Mouse (Mus musculus): ENCODE measurements around the gene Hspa5. TPM values are rescaled to one million over a fixed set of nuclear protein-coding genes. Genes with fewer than 3 reads are reported as not detected.
"Not testable (repeated sequence)": the region's sequence is repeated elsewhere in the genome, so short reads cannot be mapped to it uniquely, and the experiment has no call there.

Gene Hspa5
- polyA plus RNA-seq, 1 experiment from 2014 or later: 852 TPM

- Histone ChIP-seq H3K4me3 (peak overlapping the region; percentile 99), H3K4me1 (peaks cover 9% of the 10 kb centered on the region), H3K9me3 (replicated peaks) (no peaks in the 10 kb centered on the region), H3K36me3 (no peaks in the 10 kb centered on the region), H3K27ac (peak overlapping the region; percentile 98), H3K27me3 (ENCODE audit: low read depth, poor library complexity, severe bottlenecking) (no peaks in the 10 kb centered on the region)
- WGBS: under 1% methylated on average over 106 of the region's 106 CpGs
- peak; percentile 93 for DNase-seq (ENCODE audit: low spot score)
Measured at GRCm38 (mm10) chr2:34753811-34754550, 17.8 kb upstream of the Hspa5 start.

GRCm38 (mm10) chr2:34754551-34755358, 17.0 kb upstream of the Hspa5 start, which contains the start of gene Gapvd1:
TSS of gene Gapvd1 (minus strand) at chr2:34755232.
- Histone ChIP-seq H3K9me3 (replicated peaks) (no peaks in the 10 kb centered on the region), H3K4me3 (peak within 1 kb of the TSS; percentile 99), H3K4me1 (peaks cover 9% of the 10 kb centered on the region), H3K36me3 (no peaks in the 10 kb centered on the region), H3K27me3 (ENCODE audit: low read depth, poor library complexity, severe bottlenecking) (no peaks in the 10 kb centered on the region), H3K27ac (peak within 1 kb of the TSS; percentile 98)
- DNase-seq (ENCODE audit: low spot score): peak; percentile 42
- WGBS: 2% methylated on average over 14 of the region's 14 CpGs

GRCm38 (mm10) chr2:34757341-34757740, 14.4 kb upstream of the Hspa5 start:
- 79% methylated on average over 1 of the region's 1 CpGs for WGBS
- no peak overlapping the region for H3K27ac ChIP-seq

GRCm38 (mm10) chr2:34761272-34761671, 10.5 kb upstream of the Hspa5 start:
- DNase-seq (ENCODE audit: low spot score); H3K4me3 ChIP-seq; H3K27ac ChIP-seq; H3K36me3 ChIP-seq; H3K9me3 ChIP-seq (replicated peaks); H3K4me1 ChIP-seq; H3K27me3 ChIP-seq (ENCODE audit: low read depth, poor library complexity, severe bottlenecking): not testable (repeated sequence)
- 93% methylated on average over 5 of the region's 5 CpGs for WGBS

More at GRCm38 (mm10) chr2:34757341-34757740, 14.4 kb upstream of the Hspa5 start:
- DNase-seq (ENCODE audit: low spot score): no peak
- Histone ChIP-seq H3K4me1 (peaks cover 9% of the 10 kb centered on the region), H3K36me3 (no peaks in the 10 kb centered on the region), H3K27me3 (ENCODE audit: low read depth, poor library complexity, severe bottlenecking) (no peaks in the 10 kb centered on the region), H3K9me3 (replicated peaks) (no peaks in the 10 kb centered on the region), H3K4me3 (no peak overlapping the region)

GRCm38 (mm10) chr2:34762174-34762573, 9.6 kb upstream of the Hspa5 start:
- no peak for DNase-seq (ENCODE audit: low spot score)
- WGBS: 92% methylated on average over 2 of the region's 2 CpGs
- H3K27ac ChIP-seq: no peak overlapping the region
- H3K9me3 ChIP-seq (replicated peaks): no peaks in the 10 kb centered on the region
- no peaks in the 10 kb centered on the region for H3K4me1 ChIP-seq
- no peak overlapping the region for H3K4me3 ChIP-seq
- no peaks in the 10 kb centered on the region for H3K36me3 ChIP-seq
- H3K27me3 ChIP-seq (ENCODE audit: low read depth, poor library complexity, severe bottlenecking): no peaks in the 10 kb centered on the region

GRCm38 (mm10) chr2:34762872-34763271, 8.9 kb upstream of the Hspa5 start:
- no peak overlapping the region for H3K4me3 ChIP-seq
- no peak overlapping the region for H3K27ac ChIP-seq
- no peaks in the 10 kb centered on the region for H3K9me3 ChIP-seq (replicated peaks)
- H3K27me3 ChIP-seq (ENCODE audit: low read depth, poor library complexity, severe bottlenecking): no peaks in the 10 kb centered on the region
- DNase-seq (ENCODE audit: low spot score): no peak
- no peaks in the 10 kb centered on the region; the same call in 1 of the 2 replicates for H3K36me3 ChIP-seq
- H3K4me1 ChIP-seq: no peaks in the 10 kb centered on the region
- 85% methylated on average over 2 of the region's 2 CpGs for WGBS

- no peaks in the 10 kb centered on the region for H3K27me3 ChIP-seq (ENCODE audit: low read depth, poor library complexity, severe bottlenecking)
- no peak overlapping the region for H3K27ac ChIP-seq
- H3K4me1 ChIP-seq: no peaks in the 10 kb centered on the region
- peaks cover 6% of the 10 kb centered on the region; the same call in 1 of the 2 replicates for H3K36me3 ChIP-seq
- no peak overlapping the region for H3K4me3 ChIP-seq
- 89% methylated on average over 11 of the region's 12 CpGs for WGBS
- DNase-seq (ENCODE audit: low spot score): no peak
- no peaks in the 10 kb centered on the region for H3K9me3 ChIP-seq (replicated peaks)
Measured at GRCm38 (mm10) chr2:34764801-34765200, 7.0 kb upstream of the Hspa5 start.

- peak overlapping the region; percentile 96 for H3K4me3 ChIP-seq
- peaks cover 36% of the 10 kb centered on the region for H3K36me3 ChIP-seq
- H3K27me3 ChIP-seq (ENCODE audit: low read depth, poor library complexity, severe bottlenecking): no peaks in the 10 kb centered on the region
- over 99% methylated on average over 2 of the region's 2 CpGs for WGBS
- no peaks in the 10 kb centered on the region for H3K9me3 ChIP-seq (replicated peaks)
- H3K27ac ChIP-seq: no peak overlapping the region
- peaks cover 28% of the 10 kb centered on the region for H3K4me1 ChIP-seq
- no peak for DNase-seq (ENCODE audit: low spot score)
Measured at GRCm38 (mm10) chr2:34770049-34770448, 1.7 kb upstream of the Hspa5 start.

GRCm38 (mm10) chr2:34770951-34771350, 819 bp upstream of the Hspa5 start:
- Histone ChIP-seq H3K9me3 (replicated peaks) (no peaks in the 10 kb centered on the region), H3K4me3 (peak overlapping the region; percentile 96), H3K27me3 (ENCODE audit: low read depth, poor library complexity, severe bottlenecking) (no peaks in the 10 kb centered on the region), H3K36me3 (peaks cover 45% of the 10 kb centered on the region), H3K4me1 (peaks cover 35% of the 10 kb centered on the region), H3K27ac (peak overlapping the region; percentile 95)
- 8% methylated on average over 6 of the region's 6 CpGs for WGBS
- DNase-seq (ENCODE audit: low spot score): no peak

- peaks cover 38% of the 10 kb centered on the region for H3K4me1 ChIP-seq
- peak overlapping the region; percentile 95 for H3K27ac ChIP-seq
- H3K4me3 ChIP-seq: peak overlapping the region; percentile 96
- H3K27me3 ChIP-seq (ENCODE audit: low read depth, poor library complexity, severe bottlenecking): no peaks in the 10 kb centered on the region
- H3K9me3 ChIP-seq (replicated peaks): no peaks in the 10 kb centered on the region
- H3K36me3 ChIP-seq: peaks cover 61% of the 10 kb centered on the region
- DNase-seq (ENCODE audit: low spot score): no peak
- WGBS: 4% methylated on average over 50 of the region's 50 CpGs
Measured at GRCm38 (mm10) chr2:34772252-34773235, 774 bp downstream of the Hspa5 start.

GRCm38 (mm10) chr2:34773673-34774072, 1.9 kb downstream of the Hspa5 start:
- DNase-seq (ENCODE audit: low spot score): no peak
- H3K4me1 ChIP-seq: peaks cover 38% of the 10 kb centered on the region
- 90% methylated on average over 4 of the region's 4 CpGs for WGBS
- H3K36me3 ChIP-seq: peaks cover 72% of the 10 kb centered on the region
- peak overlapping the region; percentile 96 for H3K4me3 ChIP-seq
- H3K27ac ChIP-seq: no peak overlapping the region
- H3K9me3 ChIP-seq (replicated peaks): no peaks in the 10 kb centered on the region
- H3K27me3 ChIP-seq (ENCODE audit: low read depth, poor library complexity, severe bottlenecking): no peaks in the 10 kb centered on the region

GRCm38 (mm10) chr2:34774493-34774892, 2.7 kb downstream of the Hspa5 start:
- H3K4me3 ChIP-seq: peak overlapping the region; percentile 96
- 93% methylated on average over 6 of the region's 6 CpGs for WGBS
- no peaks in the 10 kb centered on the region for H3K27me3 ChIP-seq (ENCODE audit: low read depth, poor library complexity, severe bottlenecking)
- no peak overlapping the region for H3K27ac ChIP-seq
- peaks cover 38% of the 10 kb centered on the region for H3K4me1 ChIP-seq
- no peaks in the 10 kb centered on the region for H3K9me3 ChIP-seq (replicated peaks)
- DNase-seq (ENCODE audit: low spot score): no peak
- H3K36me3 ChIP-seq: peaks cover 74% of the 10 kb centered on the region

All from limb, embryonic 10.5 days (tissue).